Mouse (Mus musculus) liver, embryonic 11.5 days (tissue): ENCODE measurements around the gene Pemt. TPM values are rescaled to one million over a fixed set of nuclear protein-coding genes. Genes with fewer than 3 reads are reported as not detected.

Experiments
- ATAC-seq: fragments of 200-750 bp; cut with Nextera tagmentation; replicated peaks from 2 replicates; pipeline ENCODE4 v1.8.0; 2017; ENCODE audit warnings: moderate number of reproducible peaks, mild to moderate bottlenecking, moderate TSS enrichment, moderate library complexity; ENCODE audit not compliant: low FRiP score
- DNase-seq: peaks from one replicate; pipeline ENCODE4 v3.0.0-alpha.2; 2017; ENCODE audit warnings: low spot score
- H3K27ac ChIP-seq: fragments of 300-500 bp; sonication (generic); 2 replicates; pipeline ENCODE4 v1.5.1; 2014; ENCODE audit warnings: mild to moderate bottlenecking, low read depth, low read length, control low read depth
- H3K27me3 ChIP-seq: fragments of 300-500 bp; sonication (generic); replicated peaks from 2 replicates; pipeline ENCODE4 v1.6.1; 2014; ENCODE audit warnings: low read length, mixed read lengths; ENCODE audit not compliant: control insufficient read depth, insufficient read depth
- H3K36me3 ChIP-seq: fragments of 300-500 bp; sonication (generic); 2 replicates; pipeline ENCODE4 v1.6.1; 2014; ENCODE audit warnings: mild to moderate bottlenecking, low read length, moderate library complexity, mixed read lengths; ENCODE audit not compliant: control insufficient read depth, insufficient read depth
- H3K4me1 ChIP-seq: fragments of 300-500 bp; sonication (generic); replicated peaks from 2 replicates; pipeline ENCODE4 v1.6.1; 2014; ENCODE audit warnings: low read length, mixed read lengths; ENCODE audit not compliant: control insufficient read depth, insufficient read depth
- H3K4me2 ChIP-seq: fragments of 300-500 bp; sonication (generic); 2 replicates; pipeline ENCODE4 v1.6.1; 2014; ENCODE audit warnings: mild to moderate bottlenecking, control low read depth, moderate library complexity
- H3K4me3 ChIP-seq: fragments of 300-500 bp; sonication (generic); 2 replicates; pipeline ENCODE4 v1.5.1; 2014; ENCODE audit warnings: low read depth, low read length, control low read depth
- H3K9ac ChIP-seq: fragments of 300-500 bp; sonication (generic); 2 replicates; pipeline ENCODE4 v1.6.1; 2014; ENCODE audit warnings: low read depth, low read length, control low read depth
- H3K9me3 ChIP-seq: fragments of 300-500 bp; sonication (generic); 2 replicates; pipeline ENCODE4 v1.6.1; 2016; ENCODE audit warnings: low read length, inconsistent platforms, mixed read lengths; ENCODE audit not compliant: control insufficient read depth
- WGBS: fragments of 180-500 bp; shearing (Covaris S2); extraction: QIAGEN DNeasy Blood & Tissue Kit; methylation state at CpG from one replicate; pipeline ENCODE4 v1.1.7; 2014; 5-methylcytosine and 5-hydroxymethylcytosine counted together
- polyA plus RNA-seq: library from polyadenylated mRNA; unstranded; fragments of >200 nt; fragmentation: Nextera tagmentation; extraction: Ambion mirVana; gene quantifications from 2 replicates; pipeline ENCODE4 v1.2.1, GENCODE M21; 2014

Pemt gene
- polyA plus RNA-seq, 1 experiment from 2014 or later = 9.4 TPM

GRCm38 (mm10) chr11:59940645-59941044 lies 105.6 kb downstream of the Pemt start:
- Histone ChIP-seq H3K4me3 (no peak overlapping the region), H3K27me3 (no peaks in the 10 kb centered on the region), H3K9ac (no peak overlapping the region), H3K36me3 (no peaks in the 10 kb centered on the region), H3K4me1 (peaks cover 16% of the 10 kb centered on the region), H3K9me3 (no peaks in the 10 kb centered on the region), H3K4me2 (no peak overlapping the region), H3K27ac (no peak overlapping the region)
- no peak for DNase-seq
- ATAC-seq = 0 out of 2 replicates have a peak, but pooled peaks have one; percentile 49
- 39% methylated on average over 3 of the region's 3 CpGs for WGBS

GRCm38 (mm10) chr11:59939821-59940220 lies 106.5 kb downstream of the Pemt start:
- 70% methylated on average over 1 of the region's 1 CpGs for WGBS
- ATAC-seq = no peak
- H3K9ac ChIP-seq = no peak overlapping the region
- no peaks in the 10 kb centered on the region for H3K27me3 ChIP-seq
- H3K4me3 ChIP-seq = no peak overlapping the region
- H3K4me1 ChIP-seq = peaks cover 16% of the 10 kb centered on the region
- no peaks in the 10 kb centered on the region for H3K9me3 ChIP-seq
- no peaks in the 10 kb centered on the region for H3K36me3 ChIP-seq
- H3K4me2 ChIP-seq = no peak overlapping the region
- no peak for DNase-seq
- H3K27ac ChIP-seq = no peak overlapping the region

GRCm38 (mm10) chr11:59937615-59938014 lies 108.7 kb downstream of the Pemt start:
- no peak overlapping the region for H3K27ac ChIP-seq
- peaks cover 16% of the 10 kb centered on the region for H3K4me1 ChIP-seq
- DNase-seq = no peak
- H3K36me3 ChIP-seq = no peaks in the 10 kb centered on the region
- no peak overlapping the region for H3K4me3 ChIP-seq
- H3K4me2 ChIP-seq = no peak overlapping the region
- H3K9me3 ChIP-seq = no peaks in the 10 kb centered on the region
- H3K9ac ChIP-seq = no peak overlapping the region
- no peaks in the 10 kb centered on the region for H3K27me3 ChIP-seq
- ATAC-seq = no peak
- WGBS = 28% methylated on average over 2 of the region's 2 CpGs

GRCm38 (mm10) chr11:59937023-59937422 lies 109.3 kb downstream of the Pemt start:
- H3K4me1 ChIP-seq = peaks cover 16% of the 10 kb centered on the region
- no peak overlapping the region for H3K9ac ChIP-seq
- no peak overlapping the region for H3K4me2 ChIP-seq
- H3K27ac ChIP-seq = no peak overlapping the region
- no peaks in the 10 kb centered on the region for H3K36me3 ChIP-seq
- H3K27me3 ChIP-seq = no peaks in the 10 kb centered on the region
- WGBS = 89% methylated on average over 3 of the region's 3 CpGs
- no peak overlapping the region for H3K4me3 ChIP-seq
- no peaks in the 10 kb centered on the region for H3K9me3 ChIP-seq
- ATAC-seq = no peak
- DNase-seq = no peak

- DNase-seq = no peak
- WGBS = 61% methylated on average over 12 of the region's 12 CpGs
- H3K4me1 ChIP-seq = no peaks in the 10 kb centered on the region
- H3K4me3 ChIP-seq = no peak overlapping the region
- no peaks in the 10 kb centered on the region for H3K9me3 ChIP-seq
- no peak for ATAC-seq
- H3K27me3 ChIP-seq = 0 out of 2 replicates have a peak, but pooled peaks cover 4% of the 10 kb centered on the region
- no peak overlapping the region for H3K9ac ChIP-seq
- H3K27ac ChIP-seq = no peak overlapping the region
- H3K36me3 ChIP-seq = no peaks in the 10 kb centered on the region
- no peak overlapping the region for H3K4me2 ChIP-seq
Measured at GRCm38 (mm10) chr11:59933943-59934342, 112.3 kb downstream of the Pemt start.

- H3K27ac ChIP-seq = no peak overlapping the region
- no peak overlapping the region for H3K9ac ChIP-seq
- no peak overlapping the region for H3K4me2 ChIP-seq
- H3K4me3 ChIP-seq = no peak overlapping the region
- ATAC-seq (no peak), DNase-seq (no peak)
- 66% methylated on average over 9 of the region's 9 CpGs for WGBS
- H3K4me1 ChIP-seq = no peaks in the 10 kb centered on the region
- no peaks in the 10 kb centered on the region for H3K36me3 ChIP-seq
- H3K27me3 ChIP-seq = 0 out of 2 replicates have a peak, but pooled peaks cover 4% of the 10 kb centered on the region
- no peaks in the 10 kb centered on the region for H3K9me3 ChIP-seq
Measured at GRCm38 (mm10) chr11:59932560-59933337, 113.5 kb downstream of the Pemt start.

GRCm38 (mm10) chr11:59930031-59930430 lies 116.3 kb downstream of the Pemt start:
- 0 out of 2 replicates have a peak, but pooled peaks cover 4% of the 10 kb centered on the region for H3K27me3 ChIP-seq
- WGBS = 63% methylated on average over 4 of the region's 4 CpGs
- no peak overlapping the region for H3K4me2 ChIP-seq
- H3K27ac ChIP-seq = no peak overlapping the region
- no peak for ATAC-seq
- H3K4me3 ChIP-seq = no peak overlapping the region
- H3K36me3 ChIP-seq = no peaks in the 10 kb centered on the region
- no peaks in the 10 kb centered on the region for H3K4me1 ChIP-seq
- no peak overlapping the region for H3K9ac ChIP-seq
- DNase-seq = no peak
- H3K9me3 ChIP-seq = no peaks in the 10 kb centered on the region

- Histone ChIP-seq H3K27me3 (no peaks in the 10 kb centered on the region), H3K9ac (no peak overlapping the region), H3K4me3 (peak overlapping the region; percentile 24), H3K36me3 (no peaks in the 10 kb centered on the region), H3K27ac (no peak overlapping the region), H3K4me2 (peak overlapping the region; percentile 34), H3K9me3 (no peaks in the 10 kb centered on the region), H3K4me1 (peaks cover 20% of the 10 kb centered on the region)
- 36% methylated on average over 7 of the region's 7 CpGs for WGBS
- ATAC-seq (peak; percentile 63; the same call in 1 of the 2 replicates), DNase-seq (no peak)
Measured at GRCm38 (mm10) chr11:59921265-59921664, 125.0 kb downstream of the Pemt start.
